Mouse (Mus musculus): ENCODE measurements around the gene Tcte1. TPM values are rescaled to one million over a fixed set of nuclear protein-coding genes. Genes with fewer than 3 reads are reported as not detected.

The Tcte1 gene
- polyA plus RNA-seq, 1 experiment = not detected

- 82% methylated on average over 21 of the region's 21 CpGs for WGBS
Observed at GRCm38 (mm10) chr17:45517135-45517534, 6.1 kb upstream of the Tcte1 start.

DNA sequence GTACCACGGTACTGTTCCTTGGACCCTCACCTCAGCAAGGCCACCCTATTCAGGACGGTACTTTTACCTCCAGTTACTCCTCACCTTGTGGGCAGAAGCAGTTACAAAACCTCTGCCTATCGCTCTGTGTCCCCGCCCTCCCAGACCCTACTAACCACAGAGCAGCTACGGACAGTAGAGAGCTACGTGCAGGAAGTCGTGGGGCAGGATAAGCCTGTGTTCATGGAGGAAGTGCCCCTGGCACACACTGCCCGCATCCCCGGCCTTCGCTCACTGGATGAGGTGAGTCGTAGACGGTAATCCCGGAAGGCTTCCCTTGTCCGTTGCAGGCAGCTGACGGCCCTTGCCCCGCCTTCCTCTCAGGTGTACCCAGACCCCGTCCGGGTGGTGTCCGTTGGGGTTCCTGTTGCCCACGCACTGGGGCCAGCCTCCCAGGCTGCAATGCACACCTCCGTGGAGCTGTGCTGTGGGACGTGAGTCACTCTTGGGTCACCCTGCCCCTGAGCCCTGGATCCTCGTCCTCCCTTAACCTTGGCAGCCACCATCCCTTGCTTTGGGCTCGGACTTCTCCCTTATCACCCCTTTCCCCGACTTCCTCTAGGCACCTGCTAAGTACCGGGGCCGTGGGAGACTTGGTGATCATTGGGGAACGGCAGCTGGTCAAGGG is 5.6 kb upstream of the Tcte1 start:
- H3K4me1 ChIP-seq (ENCODE audit: control insufficient read depth, insufficient read depth, low read length) = no peaks in the 10 kb centered on the region
- TF ChIP-seq CTCF (IDR thresholded peaks at IDR 0.05; ENCODE audit: control insufficient read depth, insufficient read depth, low read length) = no peak
- TF ChIP-seq POLR2A (IDR thresholded peaks at IDR 0.05; ENCODE audit: borderline replicate concordance, control insufficient read depth, low read depth, low read length) = no peak; the same call in 1 of the 2 replicates
- H3K27ac ChIP-seq (ENCODE audit: control insufficient read depth, insufficient read depth, low read depth, low read length, poor library complexity) = no peak overlapping the region
- no peak overlapping the region for H3K4me3 ChIP-seq (replicated peaks; ENCODE audit: control insufficient read depth, low read depth, low read length)
- 48% methylated on average over 28 of the region's 28 CpGs for WGBS

More at GRCm38 (mm10) chr17:45517135-45517534, 6.1 kb upstream of the Tcte1 start:
- H3K27ac ChIP-seq (ENCODE audit: control insufficient read depth, insufficient read depth, low read depth, low read length, poor library complexity) = no peak overlapping the region
- H3K4me1 ChIP-seq (ENCODE audit: control insufficient read depth, insufficient read depth, low read length) = no peaks in the 10 kb centered on the region
- TF ChIP-seq CTCF (IDR thresholded peaks at IDR 0.05; ENCODE audit: control insufficient read depth, insufficient read depth, low read length) (no peak), POLR2A (IDR thresholded peaks at IDR 0.05; ENCODE audit: borderline replicate concordance, control insufficient read depth, low read depth, low read length) (no peak)
- H3K4me3 ChIP-seq (replicated peaks; ENCODE audit: control insufficient read depth, low read depth, low read length) = no peak overlapping the region

- 84% methylated on average over 12 of the region's 12 CpGs for WGBS
- Histone ChIP-seq H3K4me3 (replicated peaks; ENCODE audit: control insufficient read depth, low read depth, low read length) (no peak overlapping the region), H3K4me1 (ENCODE audit: control insufficient read depth, insufficient read depth, low read length) (no peaks in the 10 kb centered on the region), H3K27ac (ENCODE audit: control insufficient read depth, insufficient read depth, low read depth, low read length, poor library complexity) (no peak overlapping the region)
- no peak for TF ChIP-seq CTCF (IDR thresholded peaks at IDR 0.05; ENCODE audit: control insufficient read depth, insufficient read depth, low read length)
- no peak for TF ChIP-seq POLR2A (IDR thresholded peaks at IDR 0.05; ENCODE audit: borderline replicate concordance, control insufficient read depth, low read depth, low read length)
Observed at GRCm38 (mm10) chr17:45518766-45519475, 4.3 kb upstream of the Tcte1 start.

- Histone ChIP-seq H3K4me1 (ENCODE audit: control insufficient read depth, insufficient read depth, low read length) (no peaks in the 10 kb centered on the region), H3K27ac (ENCODE audit: control insufficient read depth, insufficient read depth, low read depth, low read length, poor library complexity) (no peak overlapping the region), H3K4me3 (replicated peaks; ENCODE audit: control insufficient read depth, low read depth, low read length) (no peak overlapping the region)
- 84% methylated on average over 11 of the region's 11 CpGs for WGBS
- no peak for TF ChIP-seq POLR2A (IDR thresholded peaks at IDR 0.05; ENCODE audit: borderline replicate concordance, control insufficient read depth, low read depth, low read length)
- TF ChIP-seq CTCF (IDR thresholded peaks at IDR 0.05; ENCODE audit: control insufficient read depth, insufficient read depth, low read length) = no peak
Observed at GRCm38 (mm10) chr17:45520136-45520535, 3.1 kb upstream of the Tcte1 start.

- Histone ChIP-seq H3K4me1 (ENCODE audit: control insufficient read depth, insufficient read depth, low read length) (no peaks in the 10 kb centered on the region), H3K27ac (ENCODE audit: control insufficient read depth, insufficient read depth, low read depth, low read length, poor library complexity) (no peak overlapping the region), H3K4me3 (replicated peaks; ENCODE audit: control insufficient read depth, low read depth, low read length) (no peak overlapping the region)
- WGBS = 74% methylated on average over 4 of the region's 4 CpGs
- no peak for TF ChIP-seq CTCF (IDR thresholded peaks at IDR 0.05; ENCODE audit: control insufficient read depth, insufficient read depth, low read length)
- no peak for TF ChIP-seq POLR2A (IDR thresholded peaks at IDR 0.05; ENCODE audit: borderline replicate concordance, control insufficient read depth, low read depth, low read length)
Observed at GRCm38 (mm10) chr17:45524961-45525360, 1.7 kb downstream of the Tcte1 start.

GRCm38 (mm10) chr17:45526571-45526970 is 3.3 kb downstream of the Tcte1 start:
- no peaks in the 10 kb centered on the region for H3K4me1 ChIP-seq (ENCODE audit: control insufficient read depth, insufficient read depth, low read length)
- no peak overlapping the region for H3K27ac ChIP-seq (ENCODE audit: control insufficient read depth, insufficient read depth, low read depth, low read length, poor library complexity)
- TF ChIP-seq CTCF (IDR thresholded peaks at IDR 0.05; ENCODE audit: control insufficient read depth, insufficient read depth, low read length) (no peak), POLR2A (IDR thresholded peaks at IDR 0.05; ENCODE audit: borderline replicate concordance, control insufficient read depth, low read depth, low read length) (no peak)
- no peak overlapping the region for H3K4me3 ChIP-seq (replicated peaks; ENCODE audit: control insufficient read depth, low read depth, low read length)
- WGBS = 40% methylated on average over 5 of the region's 5 CpGs

- 30% methylated on average over 13 of the region's 13 CpGs for WGBS
- no peak overlapping the region for H3K27ac ChIP-seq (ENCODE audit: control insufficient read depth, insufficient read depth, low read depth, low read length, poor library complexity)
- TF ChIP-seq POLR2A (IDR thresholded peaks at IDR 0.05; ENCODE audit: borderline replicate concordance, control insufficient read depth, low read depth, low read length) = no peak
- TF ChIP-seq CTCF (IDR thresholded peaks at IDR 0.05; ENCODE audit: control insufficient read depth, insufficient read depth, low read length) = no peak
- no peaks in the 10 kb centered on the region for H3K4me1 ChIP-seq (ENCODE audit: control insufficient read depth, insufficient read depth, low read length)
- no peak overlapping the region for H3K4me3 ChIP-seq (replicated peaks; ENCODE audit: control insufficient read depth, low read depth, low read length)
Observed at GRCm38 (mm10) chr17:45530346-45530782, 7.1 kb downstream of the Tcte1 start.

DNA sequence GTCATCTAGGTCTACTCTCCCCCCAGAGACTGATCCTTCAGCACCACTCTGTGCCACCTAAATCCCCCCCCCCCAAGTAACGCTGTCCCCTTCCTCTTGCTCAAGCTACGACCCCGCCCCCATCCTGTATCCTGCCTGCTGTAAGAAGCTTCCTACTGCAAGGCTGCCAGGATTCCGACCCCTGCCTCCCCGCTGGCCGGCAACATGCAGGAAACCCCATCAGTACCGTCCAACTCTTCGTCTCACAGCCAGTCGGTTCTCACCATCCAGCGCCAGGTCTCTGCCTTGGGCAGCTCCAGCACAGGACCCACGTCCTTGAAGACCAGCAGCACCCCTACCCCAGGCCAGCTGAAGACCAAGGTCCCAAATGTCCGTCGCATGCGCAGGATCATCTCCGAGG is 9.7 kb downstream of the Tcte1 start:
- TF ChIP-seq CTCF (IDR thresholded peaks at IDR 0.05; ENCODE audit: control insufficient read depth, insufficient read depth, low read length) = no peak
- no peak overlapping the region for H3K27ac ChIP-seq (ENCODE audit: control insufficient read depth, insufficient read depth, low read depth, low read length, poor library complexity)
- H3K4me1 ChIP-seq (ENCODE audit: control insufficient read depth, insufficient read depth, low read length) = no peaks in the 10 kb centered on the region
- no peak overlapping the region for H3K4me3 ChIP-seq (replicated peaks; ENCODE audit: control insufficient read depth, low read depth, low read length)
- 37% methylated on average over 15 of the region's 15 CpGs for WGBS

All from bone marrow, adult 2 months (tissue).